Mouse (Mus musculus): ENCODE measurements around the gene Timm22. TPM values are rescaled to one million over a fixed set of nuclear protein-coding genes. Genes with fewer than 3 reads are reported as not detected.

Timm22 gene
- total RNA-seq, 4 experiments from 2014 or later = 24.5 to 33.1 (median 31.1) TPM

DNA sequence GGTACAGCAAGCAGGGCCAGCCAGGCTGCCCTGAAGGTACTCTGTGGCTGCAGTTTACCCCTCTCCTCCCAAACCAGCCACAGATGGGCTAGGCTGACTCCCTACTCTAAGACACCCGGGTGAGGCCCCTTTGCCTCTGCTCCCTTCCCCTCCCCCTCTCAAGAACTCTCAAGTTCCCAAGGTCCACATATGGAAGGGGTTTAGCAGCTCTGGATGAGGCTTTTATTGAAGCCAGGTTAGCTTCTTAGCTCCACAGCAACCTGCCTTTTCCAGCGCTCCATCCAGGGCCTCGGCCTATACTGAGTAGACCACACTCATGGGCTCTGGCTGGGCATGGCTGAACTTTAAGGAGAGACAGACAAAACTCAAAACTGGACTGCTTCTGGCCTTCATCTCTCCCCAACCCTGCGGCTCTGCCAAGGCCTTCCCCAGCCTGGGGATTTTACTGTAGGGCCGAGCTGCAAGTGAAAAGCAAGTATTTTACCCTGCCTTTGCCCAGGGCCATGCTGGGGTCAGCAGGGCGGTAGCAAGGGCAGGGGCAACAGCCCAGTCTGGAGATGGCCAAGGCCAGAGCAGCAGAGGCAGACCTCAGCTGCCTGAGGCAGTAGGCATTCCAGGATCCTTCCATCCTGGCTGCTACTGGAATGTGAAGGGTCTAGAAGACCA, 23.3 kb downstream of the Timm22 start:
- no peak for DNase-seq (ENCODE audit: low spot score in 2 of 2)

DNA sequence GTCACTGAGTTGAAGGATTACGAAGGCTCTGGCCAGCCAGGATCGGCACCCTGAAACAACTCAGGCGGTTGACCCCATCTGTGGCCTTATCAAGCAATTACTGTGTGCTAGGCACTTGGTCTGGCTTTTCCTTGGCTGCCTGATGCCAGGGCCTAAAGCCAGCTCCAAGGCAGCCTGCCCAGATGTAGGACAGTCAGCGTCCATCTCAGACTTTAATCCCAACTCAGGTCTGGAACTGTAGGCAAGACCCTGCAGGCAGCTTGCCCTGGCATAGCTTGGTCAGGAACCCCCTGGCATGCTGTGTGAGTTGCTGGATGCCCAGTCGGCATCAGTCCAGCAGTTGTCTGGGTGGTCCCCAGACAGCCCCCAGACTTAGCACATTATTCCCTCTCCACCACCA, 29.3 kb downstream of the Timm22 start:
- no peak for DNase-seq (ENCODE audit: low spot score in 2 of 2)

DNA sequence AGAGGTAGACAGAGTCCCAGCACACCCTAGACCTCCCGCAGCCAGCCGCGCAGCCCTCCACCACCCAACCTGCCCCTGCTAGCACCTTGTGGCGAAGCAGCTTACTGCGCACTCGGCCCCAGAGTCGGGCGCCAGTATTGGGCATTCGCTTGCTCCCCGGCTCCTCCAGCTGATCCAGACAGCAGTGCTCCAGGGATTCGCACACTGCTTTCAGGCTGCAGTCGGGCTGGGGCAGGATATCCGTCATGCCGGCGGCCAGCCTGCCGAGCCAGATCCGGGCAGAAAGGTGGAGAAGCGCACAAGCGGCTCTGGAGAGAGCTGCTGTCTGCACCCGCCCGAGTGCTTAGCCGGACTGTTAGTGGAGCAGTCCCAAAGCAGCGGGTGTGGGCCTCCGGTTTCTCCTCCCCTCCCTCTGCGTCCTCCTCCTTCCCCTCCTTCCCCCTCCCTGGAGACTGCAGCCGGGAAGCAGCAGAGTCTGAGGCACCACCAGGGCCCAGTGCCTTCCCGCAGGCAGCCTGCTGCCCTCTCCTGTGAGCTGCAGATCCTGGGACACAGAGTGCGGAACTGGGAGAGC, 30.2 kb downstream of the Timm22 start:
- DNase-seq (ENCODE audit: low spot score in 2 of 2) = no peak

DNA sequence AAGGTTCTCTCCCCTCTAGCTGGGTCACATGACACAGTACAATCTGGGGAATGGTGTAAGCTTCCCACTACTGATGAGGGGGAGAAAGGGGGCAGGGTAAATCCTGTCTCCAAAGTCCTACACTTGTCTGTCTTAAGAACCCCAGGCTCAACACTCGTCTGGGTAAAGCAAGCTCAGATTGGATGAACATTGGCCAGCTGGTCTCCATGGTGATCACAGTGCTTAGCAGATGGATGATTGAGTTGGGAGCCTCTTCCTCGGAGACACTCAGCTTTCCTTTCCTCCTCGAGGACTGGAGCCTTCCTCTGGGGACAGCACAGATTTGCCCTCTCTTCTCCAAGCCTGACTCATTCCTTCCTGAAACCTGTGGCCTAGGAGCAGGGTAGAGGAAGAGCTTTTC, 32.9 kb downstream of the Timm22 start:
- DNase-seq (ENCODE audit: low spot score in 2 of 2) = peak; percentile 68 to 74

DNA sequence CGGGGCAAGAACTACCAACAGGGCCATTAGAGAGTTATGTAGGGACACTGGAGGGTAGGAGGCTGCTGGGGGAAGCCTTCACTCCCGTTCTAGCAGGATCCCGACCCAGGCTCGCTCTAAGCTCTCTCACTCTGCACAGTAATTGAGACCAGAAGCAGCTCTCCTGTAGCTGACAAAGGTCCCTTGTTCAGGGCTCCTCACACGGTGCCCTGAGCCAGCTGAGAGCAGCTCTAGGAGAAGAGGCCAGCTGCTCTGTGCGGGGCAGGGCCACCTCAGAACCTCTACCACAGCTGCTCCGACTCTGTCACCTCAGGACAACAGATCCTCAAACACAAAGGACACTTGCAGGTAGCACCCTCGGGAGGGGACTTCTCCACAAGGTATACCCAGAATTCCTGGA, 38.7 kb downstream of the Timm22 start:
- DNase-seq (ENCODE audit: low spot score in 2 of 2) = no peak

DNA sequence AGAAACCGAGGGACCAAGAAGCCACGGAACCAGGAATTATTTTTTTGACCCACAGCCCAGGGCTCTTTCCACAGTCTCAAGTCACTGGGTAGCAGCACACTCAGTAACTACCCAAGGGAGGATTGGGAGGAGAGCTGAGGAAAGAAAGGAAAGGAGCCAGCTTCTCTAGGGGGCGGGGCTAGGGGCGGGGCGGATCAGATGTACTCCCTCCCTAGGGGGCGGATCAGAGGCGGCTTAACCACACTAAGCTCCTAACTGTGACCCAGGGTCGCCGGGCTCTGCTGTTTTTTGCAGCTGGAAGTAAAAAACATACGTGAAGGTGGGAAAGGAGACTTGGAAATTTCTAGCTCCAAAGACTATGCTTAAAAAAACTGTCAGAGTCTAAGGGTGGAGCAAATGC, 39.5 kb downstream of the Timm22 start:
- DNase-seq (ENCODE audit: low spot score in 2 of 2) = no peak

DNA sequence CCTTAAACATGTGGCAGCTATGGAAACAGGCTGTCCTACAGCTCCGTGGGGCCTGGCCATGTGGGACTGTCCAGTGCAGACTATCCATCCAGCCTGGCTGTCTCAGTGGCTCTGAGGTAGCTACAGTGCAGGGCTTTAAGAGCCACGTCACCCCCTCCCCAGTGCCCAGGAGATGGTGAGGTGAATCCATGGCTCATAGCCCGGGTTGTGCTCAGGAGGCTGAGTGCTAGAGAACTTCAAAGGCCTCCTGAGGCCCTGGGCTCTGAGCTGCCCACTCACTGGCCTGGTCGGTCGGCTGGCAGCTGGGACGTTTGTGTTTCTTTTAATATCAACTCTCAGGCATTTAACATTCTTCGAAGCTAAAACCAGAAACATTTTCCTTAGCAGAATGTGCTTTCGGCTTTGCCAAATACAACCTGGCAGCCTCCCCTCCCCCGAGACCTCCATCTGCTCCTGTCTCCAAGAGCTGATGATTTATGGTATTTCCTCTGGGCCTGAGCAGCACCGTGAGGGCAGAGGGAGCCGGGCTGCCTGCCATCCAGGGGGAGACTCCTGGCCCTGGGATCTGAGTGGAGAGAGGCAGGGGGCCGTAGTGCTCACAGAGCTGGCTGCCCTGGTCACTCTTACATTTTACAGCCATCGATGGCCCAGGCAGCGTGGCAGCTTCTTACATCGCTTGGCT, 42.9 kb downstream of the Timm22 start:
- peak; percentile 81 to 86 for DNase-seq (ENCODE audit: low spot score in 2 of 2)

DNA sequence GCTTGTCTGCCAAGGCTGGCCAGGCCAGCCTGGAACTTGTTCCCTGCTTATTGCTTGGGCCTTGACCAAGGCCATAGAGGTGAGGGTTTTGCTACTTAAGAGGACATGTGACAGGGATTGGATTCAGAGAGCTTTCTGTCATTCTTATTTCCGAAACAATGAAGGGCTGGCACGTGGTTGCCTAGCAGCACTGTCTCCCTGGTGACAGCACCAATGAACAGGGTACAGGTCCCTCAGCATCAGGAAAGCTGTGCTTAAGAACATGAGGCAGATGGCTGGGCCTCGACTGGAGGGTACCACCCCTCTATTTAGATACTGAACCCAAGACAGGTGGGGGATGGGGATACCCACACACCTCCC, 43.4 kb downstream of the Timm22 start:
- peak; percentile 58 to 66 for DNase-seq (ENCODE audit: low spot score in 2 of 2)

DNA sequence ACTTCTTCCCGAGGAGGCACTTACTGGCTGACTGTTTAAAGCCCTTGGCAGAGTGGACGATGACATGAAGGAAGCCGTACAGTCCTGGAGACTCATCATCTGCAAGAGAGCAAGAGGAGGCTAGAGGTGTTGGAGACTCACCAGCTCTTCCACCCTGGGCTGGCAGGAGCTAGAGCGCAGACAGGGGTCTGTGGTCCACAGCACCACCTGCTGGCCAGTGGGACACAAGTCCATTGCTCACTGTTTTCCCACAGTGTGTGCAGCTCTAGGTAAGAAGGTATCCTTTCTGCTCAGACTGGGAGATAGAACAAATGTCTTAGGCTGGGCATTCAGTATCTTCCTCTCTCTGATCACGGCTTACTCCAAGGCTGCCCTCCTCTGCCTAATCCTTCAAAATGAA, 47.7 kb downstream of the Timm22 start:
- peak; percentile 47 to 64 for DNase-seq (ENCODE audit: low spot score in 2 of 2)

DNA sequence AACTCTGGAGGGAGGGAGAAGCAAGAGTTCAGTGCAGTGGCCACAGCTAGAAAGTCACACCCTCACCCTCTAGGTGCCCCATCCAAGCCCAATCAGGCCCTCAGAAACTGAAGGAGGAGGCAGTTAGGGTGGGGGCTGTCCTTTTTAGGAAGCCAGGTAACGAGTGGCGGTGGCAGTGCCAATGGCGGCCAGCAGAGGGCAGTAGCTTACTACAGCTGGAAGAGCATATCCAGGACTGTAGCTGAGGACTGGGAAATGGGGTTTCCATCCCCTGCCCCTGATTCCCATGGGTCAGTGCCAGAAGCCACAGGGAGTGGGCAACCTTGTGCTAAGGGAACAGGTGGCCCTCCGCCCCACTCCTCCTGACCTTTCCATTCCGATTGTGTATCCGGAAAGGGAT, 49.5 kb downstream of the Timm22 start:
- peak; percentile 69 to 86 for DNase-seq (ENCODE audit: low spot score in 2 of 2)

DNA sequence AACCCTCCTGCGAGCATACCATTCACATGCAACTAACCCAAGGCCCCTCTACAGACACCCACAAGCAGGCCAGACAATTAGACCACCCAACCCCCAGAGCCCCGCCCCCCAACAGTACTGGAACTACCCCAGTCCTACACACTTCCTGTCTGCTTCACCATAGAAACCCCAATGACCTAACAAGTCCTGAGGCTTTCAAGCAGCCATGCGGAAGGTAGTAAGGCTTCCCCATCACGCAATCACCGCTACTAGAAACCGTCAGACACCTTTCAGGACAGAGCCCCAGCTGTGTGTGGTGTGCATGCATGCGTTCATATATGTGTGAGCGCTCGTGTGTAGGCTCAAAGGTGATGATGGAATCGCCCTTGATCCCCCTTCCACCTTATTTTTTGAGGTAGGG, 50.1 kb downstream of the Timm22 start:
- DNase-seq (ENCODE audit: low spot score in 2 of 2) = no peak

DNA sequence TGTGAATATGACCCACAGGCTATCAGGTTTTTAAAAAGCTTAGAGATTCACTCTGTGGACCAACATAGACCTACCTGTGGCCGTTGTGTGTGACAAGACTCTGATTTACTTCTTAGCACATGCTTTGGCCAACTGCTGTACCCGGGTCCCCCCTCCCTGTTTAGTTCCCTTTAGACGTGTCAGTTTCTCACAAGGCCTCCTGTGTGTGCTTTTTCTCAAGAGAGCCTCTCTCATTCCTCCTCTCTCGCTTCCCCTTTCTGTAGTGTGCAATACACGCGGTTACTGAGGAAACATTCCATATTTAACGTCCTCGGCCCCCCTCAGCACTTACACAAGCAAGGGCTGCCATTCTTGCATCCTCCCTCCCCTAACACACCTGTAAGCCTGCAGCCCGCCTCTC, 52.0 kb downstream of the Timm22 start:
- DNase-seq (ENCODE audit: low spot score in 2 of 2) = no peak

DNA sequence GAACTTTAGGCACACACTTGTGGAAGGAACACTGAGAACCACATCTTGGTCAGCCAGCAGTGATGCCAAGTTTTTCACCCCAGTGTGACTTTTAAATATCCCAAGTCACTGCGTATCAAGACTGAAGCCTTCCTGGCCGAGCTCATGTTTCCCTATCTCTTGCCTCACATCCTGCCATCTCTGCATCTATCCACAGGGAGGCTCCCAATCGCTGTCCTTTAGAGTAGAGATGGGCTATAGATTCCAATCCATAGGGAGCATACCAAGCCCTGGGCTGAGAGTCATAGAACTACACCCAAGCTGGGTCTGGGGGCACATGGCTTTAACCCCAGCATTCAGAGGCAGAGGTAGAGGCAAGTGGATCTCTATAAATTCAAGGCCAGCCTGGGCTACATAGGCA, 52.7 kb downstream of the Timm22 start:
- DNase-seq (ENCODE audit: low spot score in 2 of 2) = no peak

DNA sequence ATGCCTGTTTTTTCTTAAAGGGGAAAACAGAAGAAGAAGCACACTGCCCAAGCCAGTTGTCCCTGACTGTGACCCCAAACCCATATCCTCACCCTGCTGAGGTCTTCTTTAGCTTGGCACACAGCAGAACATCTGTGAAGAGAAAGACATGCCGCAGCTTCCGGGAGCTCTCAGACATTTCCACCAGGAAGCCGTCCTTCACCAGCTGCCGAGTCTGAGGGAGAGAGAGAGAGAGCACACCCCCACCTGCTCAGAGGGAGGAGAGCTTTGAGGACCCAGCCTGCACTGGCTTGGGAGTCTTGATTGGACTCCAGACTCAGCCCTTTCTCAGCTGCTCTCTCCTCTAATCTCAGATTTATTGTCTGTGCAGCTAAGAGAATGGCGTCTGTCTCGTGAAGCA, 54.4 kb downstream of the Timm22 start:
- DNase-seq (ENCODE audit: low spot score in 2 of 2) = no peak

DNA sequence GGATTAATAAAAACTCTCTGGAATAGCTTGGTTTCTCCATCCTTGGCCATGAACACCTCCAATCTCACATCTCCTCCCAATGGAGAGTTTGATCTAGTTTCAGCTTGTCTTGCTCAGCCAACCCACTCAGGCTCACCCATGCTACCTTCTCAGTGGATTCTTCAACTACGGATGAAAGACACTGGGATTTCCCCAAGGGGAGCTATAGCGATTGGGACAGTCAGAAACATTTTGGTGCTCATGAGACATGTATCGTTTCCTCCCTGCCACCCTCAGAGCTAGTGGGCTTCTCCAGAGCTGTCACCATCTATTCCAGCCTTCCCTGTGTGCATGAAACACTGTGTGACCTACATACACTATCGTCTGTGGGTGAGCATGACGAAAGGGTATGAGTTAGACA, 54.9 kb downstream of the Timm22 start:
- no peak for DNase-seq (ENCODE audit: low spot score in 2 of 2)

DNA sequence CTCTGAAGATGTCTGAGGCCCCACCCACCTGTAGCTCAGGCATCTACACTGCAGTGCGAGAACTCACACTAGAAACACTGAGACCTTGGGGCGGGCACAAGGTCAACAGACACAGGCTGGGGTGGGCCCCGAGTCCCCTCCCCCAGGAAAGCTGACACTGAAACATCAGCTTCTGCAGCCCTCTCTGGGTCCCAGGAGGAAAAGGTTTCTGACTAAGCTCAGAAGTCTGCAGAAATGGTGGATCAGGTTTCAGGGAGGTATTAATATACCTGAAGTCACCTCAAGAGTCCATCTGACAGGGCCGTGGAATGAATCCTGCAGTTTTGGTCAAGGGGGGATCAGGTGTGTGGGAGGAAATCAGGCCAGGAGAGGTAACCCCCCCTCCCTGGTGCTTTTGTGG, 59.1 kb downstream of the Timm22 start:
- DNase-seq (ENCODE audit: low spot score in 2 of 2) = no peak

Other genes starting within 250 kb of the Timm22 start
- gene Vps53, start 227.3 kb upstream of the Timm22 start, total RNA-seq (2022) = 10 to 100 TPM; 90.2 to 98.1 (median 95.1) TPM
- gene Fam57a, start 227.3 kb upstream of the Timm22 start, total RNA-seq (2022) = 10 to 100 TPM; 17.9 to 22.0 (median 19.9) TPM
- 1 to 10 TPM in 2 of 4 experiments, under 1 TPM in 2; 0.64 to 1.2 (median 0.96) TPM for gene Dbil5, start 189.3 kb upstream of the Timm22 start, total RNA-seq (2022)
- 10 to 100 TPM in 2 of 4 experiments, 1 to 10 TPM in 2; 9.5 to 13.7 (median 10.9) TPM for gene Gemin4, start 189.3 kb upstream of the Timm22 start, total RNA-seq (2022)
- gene Mrm3, start 163.2 kb upstream of the Timm22 start, total RNA-seq (2022) = 10 to 100 TPM; 16.8 to 19.3 (median 17.5) TPM
- 10 to 100 TPM; 55.8 to 59.8 (median 58.0) TPM for gene Glod4, start 163.2 kb upstream of the Timm22 start, total RNA-seq (2022)
- gene Nxn, start 7.8 kb upstream of the Timm22 start, total RNA-seq (2022) = 10 to 100 TPM in 3 of 4 experiments, 1 to 10 TPM in 1; 9.2 to 12.2 (median 10.6) TPM
- 100 to 1,000 TPM; 464 to 480 (median 470) TPM for gene Abr, start 215.4 kb downstream of the Timm22 start, total RNA-seq (2022)